Mouse (Mus musculus) forelimb bud, embryonic 11.5 days (tissue): ENCODE measurements at regions not wholly inside any gene's neighbourhood (a gene's known extent, or its start where the extent isn't known, plus 50 kb on each side); places are given as distances from the start of the nearest gene placed in this dataset.
A peak's percentile ranks its signal among the peaks of the same experiment; 100 is the strongest.

Source experiments
- DNase-seq: peaks from one replicate; pipeline ENCODE4 v3.0.0-alpha.2; 2012; ENCODE audit warnings: low read depth, low spot score

- no peak for DNase-seq
Measured at GRCm38 (mm10) chr14:46082646-46083045, 296.6 kb upstream of the Gm15217 start.

- no peak for DNase-seq
Measured at GRCm38 (mm10) chr14:46088968-46089691, 290.1 kb upstream of the Gm15217 start.

GRCm38 (mm10) chr14:46115950-46116349 is 263.3 kb upstream of the Gm15217 start:
- no peak for DNase-seq

GRCm38 (mm10) chr14:46126541-46126940 is 252.7 kb upstream of the Gm15217 start:
- DNase-seq: no peak

- DNase-seq: no peak
Measured at GRCm38 (mm10) chr14:46129762-46130161, 249.5 kb upstream of the Gm15217 start.

GRCm38 (mm10) chr14:46144175-46144574 is 235.0 kb upstream of the Gm15217 start:
- DNase-seq: no peak

- DNase-seq: no peak
Measured at GRCm38 (mm10) chr14:46144707-46145106, 234.5 kb upstream of the Gm15217 start.

- peak; percentile 8 for DNase-seq
Measured at GRCm38 (mm10) chr14:46145584-46145983, 233.6 kb upstream of the Gm15217 start.

- DNase-seq: no peak
Measured at GRCm38 (mm10) chr14:46149073-46149661, 230.0 kb upstream of the Gm15217 start.

- DNase-seq: peak; percentile 31
Measured at GRCm38 (mm10) chr14:46158741-46159140, 220.5 kb upstream of the Gm15217 start.

GRCm38 (mm10) chr14:46172181-46172874 is 206.9 kb upstream of the Gm15217 start:
- no peak for DNase-seq

GRCm38 (mm10) chr14:46172875-46173324 is 206.3 kb upstream of the Gm15217 start:
- no peak for DNase-seq

- no peak for DNase-seq
Measured at GRCm38 (mm10) chr14:46174386-46174785, 204.8 kb upstream of the Gm15217 start.

GRCm38 (mm10) chr14:46175291-46176216 is 203.7 kb upstream of the Gm15217 start:
- DNase-seq: no peak

- no peak for DNase-seq
Measured at GRCm38 (mm10) chr14:46179024-46179423, 200.2 kb upstream of the Gm15217 start.

GRCm38 (mm10) chr14:46191639-46192399 is 187.4 kb upstream of the Gm15217 start:
- DNase-seq: peak; percentile 59

- no peak for DNase-seq
Measured at GRCm38 (mm10) chr14:46193577-46193976, 185.6 kb upstream of the Gm15217 start.

- no peak for DNase-seq
Measured at GRCm38 (mm10) chr14:46195939-46196338, 183.3 kb upstream of the Gm15217 start.

- no peak for DNase-seq
Measured at GRCm38 (mm10) chr14:46202818-46203217, 176.4 kb upstream of the Gm15217 start.

- DNase-seq: no peak
Measured at GRCm38 (mm10) chr14:46220483-46220882, 158.7 kb upstream of the Gm15217 start.
